Mouse (Mus musculus) liver, embryonic 14.5 days (tissue): Measurements from ENCODE around the gene Tbx20.

Experiments
- CTCF ChIP-seq: IDR thresholded peaks from 2 replicates; pipeline ENCODE4 v1.5.1; 2016; ENCODE audit warnings: antibody characterized with exemption, low read depth, control low read depth
- EP300 ChIP-seq: IDR thresholded peaks from 2 replicates; pipeline ENCODE4 v1.6.1; 2016; ENCODE audit warnings: antibody characterized with exemption, low read depth

- TF ChIP-seq EP300 (no peak), CTCF (no peak)
These were observed 1.5 kb upstream of the Tbx20 start for GRCm38 (mm10) chr9:24775567-24775966.
